Mouse (Mus musculus) liver, embryonic 15.5 days (tissue): ENCODE data around the gene Zkscan16. TPM values are rescaled to one million over a fixed set of nuclear protein-coding genes. Genes with fewer than 3 reads are reported as not detected.

ENCODE experiments used
- ATAC-seq: fragments of 200-750 bp; cut with Nextera tagmentation; 2 replicates; pipeline ENCODE4 v1.8.0; 2017; ENCODE audit warnings: moderate number of reproducible peaks, mild to moderate bottlenecking, moderate library complexity; ENCODE audit not compliant: insufficient read depth
- H3K27ac ChIP-seq: fragments of 300-500 bp; sonication (generic); replicated peaks from 2 replicates; pipeline ENCODE4 v1.5.1; 2015; ENCODE audit warnings: mild to moderate bottlenecking, inconsistent platforms
- H3K27me3 ChIP-seq: fragments of 300-500 bp; sonication (generic); 2 replicates; pipeline ENCODE4 v1.6.1; 2015; ENCODE audit warnings: mild to moderate bottlenecking, inconsistent platforms
- H3K36me3 ChIP-seq: fragments of 300-500 bp; sonication (generic); replicated peaks from 2 replicates; pipeline ENCODE4 v1.6.1; 2015; ENCODE audit warnings: moderate library complexity, mild to moderate bottlenecking, inconsistent platforms
- H3K4me1 ChIP-seq: fragments of 300-500 bp; sonication (generic); replicated peaks from 2 replicates; pipeline ENCODE4 v1.6.1; 2015; ENCODE audit warnings: inconsistent platforms
- H3K4me2 ChIP-seq: fragments of 300-500 bp; sonication (generic); 2 replicates; pipeline ENCODE4 v1.6.1; 2015; ENCODE audit warnings: moderate library complexity, mild to moderate bottlenecking, inconsistent platforms
- H3K4me3 ChIP-seq: fragments of 300-500 bp; sonication (generic); replicated peaks from 2 replicates; pipeline ENCODE4 v1.5.1; 2015; ENCODE audit warnings: mild to moderate bottlenecking, inconsistent platforms
- H3K9ac ChIP-seq: fragments of 300-500 bp; sonication (generic); 2 replicates; pipeline ENCODE4 v1.6.1; 2015; ENCODE audit warnings: moderate library complexity, mild to moderate bottlenecking, inconsistent platforms
- H3K9me3 ChIP-seq: fragments of 300-500 bp; sonication (generic); replicated peaks from 2 replicates; pipeline ENCODE4 v1.6.1; 2016; ENCODE audit warnings: inconsistent platforms
- WGBS: fragments of 180-500 bp; shearing (Covaris S2); methylation state at CpG from one replicate; pipeline ENCODE4 v1.1.7; 2015; ENCODE audit warnings: mixed read lengths; ENCODE audit not compliant: insufficient replicate concordance; 5-methylcytosine and 5-hydroxymethylcytosine counted together
- polyA plus RNA-seq: library from polyadenylated mRNA; unstranded; fragments of >200 nt; fragmentation: Nextera tagmentation; extraction: Ambion mirVana; gene quantifications from 2 replicates; pipeline ENCODE4 v1.2.1, GENCODE M21; 2015

Gene Zkscan16
- 0.02 and 0.05 TPM in 2 replicates for polyA plus RNA-seq

GRCm38 (mm10) chr4:58943420-58944205, at the start of gene Zkscan16:
Gene Zkscan16 (plus strand): TSS chr4:58943628.
- peak within 1 kb of the TSS; percentile 63 for H3K4me3 ChIP-seq
- H3K9me3 ChIP-seq, result no peaks in the 10 kb centered on the region
- H3K27ac ChIP-seq, result no peak within 1 kb of the TSS
- WGBS, result 1% methylated on average over 50 of the region's 50 CpGs
- no peaks in the 10 kb centered on the region for H3K36me3 ChIP-seq
- H3K27me3 ChIP-seq, result peaks cover 46% of the 10 kb centered on the region
- peaks cover 10% of the 10 kb centered on the region for H3K4me1 ChIP-seq
- H3K9ac ChIP-seq, result 0 out of 2 replicates have a peak within 1 kb of the TSS, but pooled peaks have one; percentile 6
- peak within 1 kb of the TSS; percentile 86 for H3K4me2 ChIP-seq
- no peak for ATAC-seq

GRCm38 (mm10) chr4:58894399-58894798, 49.0 kb upstream of the Zkscan16 start:
- H3K4me3 ChIP-seq, result no peak overlapping the region
- no peaks in the 10 kb centered on the region for H3K9me3 ChIP-seq
- H3K27me3 ChIP-seq, result no peaks in the 10 kb centered on the region
- H3K36me3 ChIP-seq, result no peaks in the 10 kb centered on the region
- H3K4me2 ChIP-seq, result peak overlapping the region; percentile 30; the same call in 1 of the 2 replicates
- H3K9ac ChIP-seq, result no peak overlapping the region
- H3K4me1 ChIP-seq, result peaks cover 40% of the 10 kb centered on the region
- ATAC-seq, result peak; percentile 44; the same call in 1 of the 2 replicates
- WGBS, result 53% methylated on average over 7 of the region's 7 CpGs
- H3K27ac ChIP-seq, result no peak overlapping the region

- no peak for ATAC-seq
- WGBS, result 72% methylated on average over 4 of the region's 4 CpGs
- Histone ChIP-seq H3K27me3 (no peaks in the 10 kb centered on the region), H3K9ac (no peak overlapping the region), H3K4me1 (peaks cover 19% of the 10 kb centered on the region), H3K4me2 (no peak overlapping the region), H3K4me3 (no peak overlapping the region), H3K9me3 (no peaks in the 10 kb centered on the region), H3K27ac (no peak overlapping the region), H3K36me3 (no peaks in the 10 kb centered on the region)
Measured at GRCm38 (mm10) chr4:58897436-58897835, 46.0 kb upstream of the Zkscan16 start.

DNA sequence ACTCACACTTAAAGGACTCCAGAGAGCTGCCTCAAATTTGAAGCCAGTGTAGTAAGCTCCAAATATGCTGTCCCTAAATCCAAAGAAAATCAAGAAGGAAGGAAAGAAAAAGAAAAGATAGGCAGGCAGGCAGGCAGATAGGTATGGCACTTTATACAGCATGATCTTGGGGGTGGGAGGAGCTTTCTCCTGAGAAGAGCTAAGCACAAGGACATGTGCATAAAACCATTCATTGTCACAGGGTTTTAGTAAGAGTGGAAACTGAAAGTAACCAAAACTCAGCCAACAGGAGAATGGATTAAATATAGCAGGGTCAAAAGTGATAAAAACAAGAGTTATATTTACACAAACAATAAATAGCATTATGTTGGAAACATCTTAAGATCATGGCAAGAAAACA, 45.1 kb upstream of the Zkscan16 start:
- Histone ChIP-seq H3K4me2 (no peak overlapping the region), H3K4me1 (peaks cover 17% of the 10 kb centered on the region), H3K36me3 (no peaks in the 10 kb centered on the region), H3K9me3 (no peaks in the 10 kb centered on the region), H3K9ac (no peak overlapping the region), H3K4me3 (no peak overlapping the region), H3K27me3 (no peaks in the 10 kb centered on the region), H3K27ac (no peak overlapping the region)
- no peak for ATAC-seq

DNA sequence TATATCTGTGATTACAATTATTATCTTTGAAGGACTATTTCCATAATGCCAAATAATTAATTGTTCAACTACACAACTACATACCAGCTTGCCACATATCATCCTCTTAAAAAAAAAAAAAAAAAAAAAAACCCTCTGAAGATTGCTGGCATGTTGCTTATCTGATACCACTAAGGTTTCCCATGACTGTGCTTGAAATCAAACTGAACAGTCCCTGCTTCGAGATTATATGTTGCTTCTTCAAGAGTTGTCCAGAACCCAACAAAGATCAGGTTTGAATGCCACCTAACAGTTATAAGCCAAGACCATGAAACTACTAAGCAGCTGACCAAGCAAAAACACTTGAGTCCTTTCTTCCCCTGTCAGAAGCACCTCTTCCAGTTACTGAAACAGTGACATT, 36.0 kb upstream of the Zkscan16 start:
- Histone ChIP-seq H3K4me2 (no peak overlapping the region), H3K27me3 (no peaks in the 10 kb centered on the region), H3K9me3 (no peaks in the 10 kb centered on the region), H3K27ac (no peak overlapping the region), H3K4me1 (peaks cover 21% of the 10 kb centered on the region), H3K9ac (no peak overlapping the region), H3K36me3 (no peaks in the 10 kb centered on the region), H3K4me3 (no peak overlapping the region)
- 27% methylated on average over 1 of the region's 1 CpGs for WGBS
- ATAC-seq, result no peak

- no peaks in the 10 kb centered on the region for H3K36me3 ChIP-seq
- H3K4me1 ChIP-seq, result peaks cover 44% of the 10 kb centered on the region
- H3K4me3 ChIP-seq, result peak overlapping the region; percentile 96
- H3K4me2 ChIP-seq, result peak overlapping the region; percentile 94
- whole genome bisulfite sequencing, result 30% methylated on average over 16 of the region's 16 CpGs
- no peak for ATAC-seq
- peak overlapping the region; percentile 92; the same call in 1 of the 2 replicates for H3K27ac ChIP-seq
- H3K9me3 ChIP-seq, result no peaks in the 10 kb centered on the region
- H3K27me3 ChIP-seq, result no peaks in the 10 kb centered on the region
- H3K9ac ChIP-seq, result peak overlapping the region; percentile 96
Measured at GRCm38 (mm10) chr4:58910175-58911068, 33.0 kb upstream of the Zkscan16 start.

DNA sequence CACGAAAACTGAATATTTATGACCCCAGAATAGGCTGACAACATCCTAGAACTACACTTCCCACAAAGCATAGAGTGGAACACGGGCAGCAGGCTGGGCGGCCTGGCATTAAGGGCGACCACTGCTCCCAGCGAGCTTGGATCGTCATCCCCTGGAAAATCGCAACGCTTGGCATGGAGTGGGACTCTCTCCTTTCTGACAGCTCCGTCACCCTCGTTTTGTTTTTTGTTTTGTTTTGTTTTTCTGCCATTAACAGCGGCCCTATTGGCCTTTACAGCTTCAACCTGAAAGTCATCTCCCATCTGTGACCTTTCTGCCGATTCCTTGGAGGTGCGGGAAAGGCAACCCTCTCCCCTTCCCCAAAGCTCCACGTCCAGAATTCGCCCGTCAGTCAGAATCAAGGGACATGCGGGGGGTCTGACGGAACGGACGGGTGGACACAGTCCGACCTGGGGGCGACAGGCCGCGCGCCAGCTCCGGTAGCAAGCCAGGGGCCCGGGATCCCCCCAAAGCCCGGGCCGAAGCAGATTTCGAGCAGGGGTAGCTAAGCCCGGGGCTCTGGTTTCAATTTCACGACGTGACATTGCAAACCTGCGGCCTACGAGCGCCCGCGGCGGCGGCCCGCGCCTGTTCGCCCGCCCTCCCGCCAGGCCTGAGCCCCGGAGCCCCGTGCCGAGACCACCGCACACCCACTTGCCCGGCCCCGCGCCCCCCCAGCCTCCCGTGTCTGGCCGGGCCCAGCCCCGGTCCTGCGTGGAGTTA, 32.2 kb upstream of the Zkscan16 start:
- Histone ChIP-seq H3K27ac (peak overlapping the region; percentile 92), H3K36me3 (no peaks in the 10 kb centered on the region), H3K9me3 (no peaks in the 10 kb centered on the region), H3K4me3 (peak overlapping the region; percentile 96), H3K4me2 (peak overlapping the region; percentile 94), H3K4me1 (peaks cover 47% of the 10 kb centered on the region), H3K9ac (peak overlapping the region; percentile 96), H3K27me3 (no peaks in the 10 kb centered on the region)
- under 1% methylated on average over 55 of the region's 56 CpGs for WGBS
- peak; percentile 61 for ATAC-seq

GRCm38 (mm10) chr4:58911831-58912628, 31.4 kb upstream of the Zkscan16 start:
- H3K27me3 ChIP-seq, result no peaks in the 10 kb centered on the region
- ATAC-seq, result peak; percentile 68
- H3K4me3 ChIP-seq, result peak overlapping the region; percentile 96
- H3K27ac ChIP-seq, result peak overlapping the region; percentile 92
- peak overlapping the region; percentile 96 for H3K9ac ChIP-seq
- no peaks in the 10 kb centered on the region for H3K9me3 ChIP-seq
- peak overlapping the region; percentile 94 for H3K4me2 ChIP-seq
- no peaks in the 10 kb centered on the region for H3K36me3 ChIP-seq
- H3K4me1 ChIP-seq, result peaks cover 47% of the 10 kb centered on the region
- WGBS, result under 1% methylated on average over 88 of the region's 126 CpGs

GRCm38 (mm10) chr4:58912629-58913335, 30.6 kb upstream of the Zkscan16 start, which contains the start of gene Ecpas:
Gene Ecpas (minus strand): TSS chr4:58912749.
- H3K4me2 ChIP-seq, result peak within 1 kb of the TSS; percentile 94
- 2% methylated on average over 43 of the region's 43 CpGs for WGBS

More at GRCm38 (mm10) chr4:58912629-58913335, 30.6 kb upstream of the Zkscan16 start, which contains the start of gene Ecpas:
- ATAC-seq, result peak; percentile 75
- Histone ChIP-seq H3K27me3 (no peaks in the 10 kb centered on the region), H3K36me3 (no peaks in the 10 kb centered on the region), H3K9ac (peak within 1 kb of the TSS; percentile 96), H3K4me1 (peaks cover 44% of the 10 kb centered on the region), H3K4me3 (peak within 1 kb of the TSS; percentile 96), H3K27ac (peak within 1 kb of the TSS; percentile 92), H3K9me3 (no peaks in the 10 kb centered on the region)
